Mouse (Mus musculus) spleen, adult 2 months (tissue): ENCODE results near the gene Batf. TPM values are rescaled to one million over a fixed set of nuclear protein-coding genes. Genes with fewer than 3 reads are reported as not detected.

Source experiments
- DNase-seq, 2 experiments: peaks; one replicate each; pipeline versions ENCODE4 v3.0.0 to v3.0.0-alpha.2; 2012 to 2021; ENCODE audit warnings: low spot score in 2 of 2, low read depth in 1 of 2
- H3K27ac ChIP-seq: fragments of 200-500 bp; 2 replicates; pipeline ENCODE4 v1.5.1; 2012; ENCODE audit warnings: low read length, inconsistent platforms; ENCODE audit not compliant: insufficient read depth
- H3K27me3 ChIP-seq: fragments of 200-500 bp; 2 replicates; pipeline ENCODE4 v1.6.1; 2012; ENCODE audit warnings: mild to moderate bottlenecking, moderate library complexity, low read length, inconsistent platforms; ENCODE audit not compliant: control insufficient read depth, insufficient read depth
- H3K36me3 ChIP-seq: fragments of 200-500 bp; 2 replicates; pipeline ENCODE4 v1.6.1; 2012; ENCODE audit warnings: mild to moderate bottlenecking, low read length, inconsistent platforms; ENCODE audit not compliant: control insufficient read depth, insufficient read depth
- H3K4me1 ChIP-seq: fragments of 200-500 bp; 2 replicates; pipeline ENCODE4 v1.6.1; 2011; ENCODE audit warnings: inconsistent platforms; ENCODE audit not compliant: control insufficient read depth, insufficient read depth, insufficient read length
- H3K4me3 ChIP-seq: fragments of 200-500 bp; 2 replicates; pipeline ENCODE4 v1.5.1; 2011; ENCODE audit warnings: mild to moderate bottlenecking, inconsistent platforms; ENCODE audit not compliant: insufficient read depth, insufficient read length; ENCODE audit errors: extremely low read depth
- CTCF ChIP-seq: fragments of 200-500 bp; IDR thresholded peaks from 2 replicates; pipeline ENCODE4 v1.5.1; 2011; ENCODE audit warnings: mild to moderate bottlenecking, inconsistent platforms; ENCODE audit not compliant: insufficient read depth, insufficient read length, insufficient replicate concordance; ENCODE audit errors: extremely low read depth
- POLR2A ChIP-seq: fragments of 200-500 bp; IDR thresholded peaks from 2 replicates; pipeline ENCODE4 v1.6.1; 2011; ENCODE audit warnings: low read depth, low read length, inconsistent platforms
- WGBS: fragments of 180-500 bp; shearing (Covaris S2); methylation state at CpG from one replicate; pipeline ENCODE4 v1.1.7; 2018; 5-methylcytosine and 5-hydroxymethylcytosine counted together
- polyA plus RNA-seq: library from polyadenylated mRNA; depleted of rRNA; stranded (reverse); fragments of >200 nt; gene quantifications from 2 replicates; pipeline ENCODE4 v1.2.3, GENCODE M21; 2012

Gene Batf
- polyA plus RNA-seq, 1 experiment, result 15.4 TPM

GRCm38 (mm10) chr12:85736960-85737359, 50.5 kb downstream of the Batf start:
- Histone ChIP-seq H3K4me1 (no peaks in the 10 kb centered on the region), H3K36me3 (no peaks in the 10 kb centered on the region), H3K4me3 (no peak overlapping the region), H3K27me3 (no peaks in the 10 kb centered on the region), H3K27ac (no peak overlapping the region)
- DNase-seq, result no peak
- TF ChIP-seq POLR2A (no peak), CTCF (no peak)
- 85% methylated on average over 3 of the region's 3 CpGs for WGBS

GRCm38 (mm10) chr12:85745827-85746695, 59.6 kb downstream of the Batf start, which contains the start of gene Flvcr2:
Flvcr2 (plus strand) TSS chr12:85746539.
- Histone ChIP-seq H3K4me3 (peak within 1 kb of the TSS; percentile 40; the same call in 1 of the 2 replicates), H3K4me1 (no peaks in the 10 kb centered on the region; the same call in 1 of the 2 replicates), H3K27me3 (peaks cover 4% of the 10 kb centered on the region), H3K36me3 (no peaks in the 10 kb centered on the region), H3K27ac (no peak within 1 kb of the TSS)
- peak in 1 of 2 experiments; percentile 34 for DNase-seq
- TF ChIP-seq CTCF, result peak; percentile 21; the same call in 1 of the 2 replicates
- no peak for TF ChIP-seq POLR2A
- WGBS, result 3% methylated on average over 49 of the region's 51 CpGs

- Histone ChIP-seq H3K4me3 (peak overlapping the region; percentile 38; the same call in 1 of the 2 replicates), H3K36me3 (no peaks in the 10 kb centered on the region), H3K27me3 (peaks cover 4% of the 10 kb centered on the region), H3K4me1 (no peaks in the 10 kb centered on the region; the same call in 1 of the 2 replicates), H3K27ac (no peak overlapping the region)
- TF ChIP-seq POLR2A (no peak), CTCF (no peak)
- DNase-seq, result no peak
- 23% methylated on average over 21 of the region's 21 CpGs for WGBS
These were observed 60.3 kb downstream of the Batf start for GRCm38 (mm10) chr12:85746696-85747219.

- Histone ChIP-seq H3K4me3 (no peak overlapping the region), H3K27me3 (peaks cover 4% of the 10 kb centered on the region), H3K4me1 (no peaks in the 10 kb centered on the region; the same call in 1 of the 2 replicates), H3K36me3 (no peaks in the 10 kb centered on the region), H3K27ac (no peak overlapping the region)
- TF ChIP-seq POLR2A (no peak), CTCF (no peak)
- no peak for DNase-seq
- WGBS, result 85% methylated on average over 10 of the region's 10 CpGs
These were observed 60.9 kb downstream of the Batf start for GRCm38 (mm10) chr12:85747343-85747742.

GRCm38 (mm10) chr12:85749861-85750260, 63.4 kb downstream of the Batf start:
- Histone ChIP-seq H3K36me3 (no peaks in the 10 kb centered on the region), H3K4me1 (no peaks in the 10 kb centered on the region; the same call in 1 of the 2 replicates), H3K27me3 (peaks cover 4% of the 10 kb centered on the region), H3K4me3 (no peak overlapping the region), H3K27ac (no peak overlapping the region)
- TF ChIP-seq CTCF (no peak), POLR2A (no peak)
- 88% methylated on average over 9 of the region's 9 CpGs for WGBS
- no peak for DNase-seq

DNA sequence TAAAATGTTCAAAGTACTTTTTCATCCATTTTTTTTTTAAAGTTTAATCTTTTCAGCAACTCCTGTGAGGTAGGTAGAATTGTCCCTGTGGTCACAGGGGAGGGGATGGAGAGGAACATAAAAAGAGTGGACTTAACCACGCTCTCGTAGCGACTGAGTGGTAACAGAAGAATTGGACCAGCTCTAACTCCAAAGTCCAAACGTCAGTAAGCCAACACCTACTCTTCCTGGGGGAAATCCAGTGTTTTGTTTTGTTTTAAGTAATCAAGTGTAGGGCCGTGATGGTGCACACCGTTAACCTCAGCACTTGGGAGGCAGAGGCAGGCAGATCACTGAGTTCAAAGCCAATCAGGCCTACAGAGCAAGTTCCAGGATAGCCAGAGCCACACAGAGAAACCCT, 65.6 kb downstream of the Batf start:
- WGBS, result 84% methylated on average over 6 of the region's 6 CpGs

GRCm38 (mm10) chr12:85753223-85753622, 66.8 kb downstream of the Batf start:
- Histone ChIP-seq H3K27me3 (no peaks in the 10 kb centered on the region), H3K4me3 (no peak overlapping the region), H3K4me1 (no peaks in the 10 kb centered on the region), H3K27ac (no peak overlapping the region), H3K36me3 (no peaks in the 10 kb centered on the region)
- no peak for DNase-seq
- WGBS, result 89% methylated on average over 2 of the region's 2 CpGs
- no peak for TF ChIP-seq POLR2A
- TF ChIP-seq CTCF, result no peak

More for the DNA sequence above, 65.6 kb downstream of the Batf start:
- no peak for DNase-seq
- no peak overlapping the region for H3K4me3 ChIP-seq
- no peaks in the 10 kb centered on the region for H3K36me3 ChIP-seq
- no peaks in the 10 kb centered on the region for H3K27me3 ChIP-seq
- H3K4me1 ChIP-seq, result no peaks in the 10 kb centered on the region
- no peak overlapping the region for H3K27ac ChIP-seq
- TF ChIP-seq POLR2A (no peak), CTCF (no peak)
